Mouse (Mus musculus) small intestine, adult 2 months (tissue): ENCODE data around the gene Rap1a.

Source experiments
- CTCF ChIP-seq: fragments of 200-500 bp; IDR thresholded peaks from 2 replicates; pipeline ENCODE4 v1.5.1; 2012; ENCODE audit warnings: low read depth, mild to moderate bottlenecking, control low read depth, inconsistent platforms, low read length, moderate library complexity, mixed read lengths; ENCODE audit not compliant: insufficient replicate concordance, insufficient read length; ENCODE audit errors: extremely low read depth
- POLR2A ChIP-seq: fragments of 200-500 bp; IDR thresholded peaks from 2 replicates; pipeline ENCODE4 v1.6.1; 2012; ENCODE audit warnings: low read depth, mild to moderate bottlenecking, control low read depth, inconsistent platforms, low read length, moderate library complexity

GRCm38 (mm10) chr3:105796761-105797160 lies 4.4 kb downstream of the Rap1a start:
- TF ChIP-seq CTCF (no peak), POLR2A (no peak)
